Mouse (Mus musculus) bone marrow, adult 2 months (tissue): Measurements from ENCODE around the gene Zfp846. TPM values are rescaled to one million over a fixed set of nuclear protein-coding genes. Genes with fewer than 3 reads are reported as not detected.

Experiments used
- H3K27ac ChIP-seq: fragments of 200-500 bp; 2 replicates; pipeline ENCODE4 v1.5.1; 2012; ENCODE audit warnings: low read depth, mild to moderate bottlenecking, control low read depth, inconsistent platforms, low read length; ENCODE audit not compliant: control insufficient read depth, poor library complexity, insufficient read depth
- H3K4me1 ChIP-seq: fragments of 200-500 bp; 2 replicates; pipeline ENCODE4 v1.6.1; 2011; ENCODE audit warnings: low read length; ENCODE audit not compliant: control insufficient read depth, insufficient read depth
- H3K4me3 ChIP-seq: fragments of 200-500 bp; replicated peaks from 2 replicates; pipeline ENCODE3; 2011; ENCODE audit warnings: mild to moderate bottlenecking, low read depth, low read length, control low read depth; ENCODE audit not compliant: control insufficient read depth
- CTCF ChIP-seq: fragments of 200-500 bp; IDR thresholded peaks from 2 replicates; pipeline ENCODE4 v1.5.1; 2011; ENCODE audit warnings: low read length, control low read depth; ENCODE audit not compliant: control insufficient read depth, insufficient read depth
- POLR2A ChIP-seq: fragments of 200-500 bp; IDR thresholded peaks from 2 replicates; pipeline ENCODE4 v1.6.1; 2011; ENCODE audit warnings: low read depth, mild to moderate bottlenecking, control low read depth, low read length, borderline replicate concordance; ENCODE audit not compliant: control insufficient read depth
- WGBS: fragments of 180-500 bp; shearing (Covaris S2); methylation state at CpG from one replicate; pipeline ENCODE4 v1.1.7; 2018; 5-methylcytosine and 5-hydroxymethylcytosine counted together
- polyA plus RNA-seq: library from polyadenylated mRNA; stranded (reverse); fragments of >200 nt; gene quantifications from 2 replicates; pipeline ENCODE4 v1.2.4, GENCODE M21; 2011; ENCODE audit warnings: low replicate concordance; ENCODE audit not compliant: missing spikeins, insufficient read depth, insufficient read length

Gene Zfp846
- polyA plus RNA-seq: 5.5 and 5.9 TPM in 2 replicates

- no peak for TF ChIP-seq CTCF
- TF ChIP-seq POLR2A: peak; percentile 55; the same call in 1 of the 2 replicates
- Histone ChIP-seq H3K27ac (no peak within 1 kb of the TSS; the same call in 1 of the 2 replicates), H3K4me1 (no peaks in the 10 kb centered on the region; the same call in 1 of the 2 replicates), H3K4me3 (peak within 1 kb of the TSS; percentile 54)
- 1% methylated on average over 30 of the region's 30 CpGs for WGBS
Observed at GRCm38 (mm10) chr9:20581175-20581634, at the start of gene Zfp846. TSS of gene Zfp846 (plus strand) at chr9:20581291.

GRCm38 (mm10) chr9:20534326-20534926, 46.7 kb upstream of the Zfp846 start:
- TF ChIP-seq CTCF (no peak), POLR2A (no peak)

GRCm38 (mm10) chr9:20536598-20536997, 44.5 kb upstream of the Zfp846 start:
- Histone ChIP-seq H3K27ac (no peak overlapping the region), H3K4me3 (no peak overlapping the region), H3K4me1 (no peaks in the 10 kb centered on the region)
- 79% methylated on average over 2 of the region's 2 CpGs for WGBS
- TF ChIP-seq POLR2A (no peak), CTCF (no peak)

More at GRCm38 (mm10) chr9:20534326-20534926, 46.7 kb upstream of the Zfp846 start:
- no peak overlapping the region for H3K4me3 ChIP-seq
- H3K27ac ChIP-seq: no peak overlapping the region
- H3K4me1 ChIP-seq: no peaks in the 10 kb centered on the region
- WGBS: 66% methylated on average over 8 of the region's 8 CpGs

- H3K4me3 ChIP-seq: no peak overlapping the region
- 67% methylated on average over 6 of the region's 6 CpGs for WGBS
- no peaks in the 10 kb centered on the region for H3K4me1 ChIP-seq
- TF ChIP-seq CTCF (no peak), POLR2A (no peak)
- no peak overlapping the region for H3K27ac ChIP-seq
Observed at GRCm38 (mm10) chr9:20543496-20543895, 37.6 kb upstream of the Zfp846 start.

GRCm38 (mm10) chr9:20544070-20544821, 36.8 kb upstream of the Zfp846 start:
- Histone ChIP-seq H3K4me1 (no peaks in the 10 kb centered on the region), H3K27ac (no peak overlapping the region), H3K4me3 (peak overlapping the region; percentile 35)
- TF ChIP-seq POLR2A (no peak), CTCF (no peak)
- 12% methylated on average over 43 of the region's 43 CpGs for WGBS

- no peaks in the 10 kb centered on the region for H3K4me1 ChIP-seq
- no peak overlapping the region for H3K4me3 ChIP-seq
- 0 out of 2 replicates have a peak, but pooled peaks have one; percentile 2 for TF ChIP-seq CTCF
- TF ChIP-seq POLR2A: no peak
- H3K27ac ChIP-seq: no peak overlapping the region
- WGBS: 23% methylated on average over 8 of the region's 8 CpGs
Observed at GRCm38 (mm10) chr9:20545151-20545550, 35.9 kb upstream of the Zfp846 start.

GRCm38 (mm10) chr9:20551781-20552275, 29.3 kb upstream of the Zfp846 start:
- H3K4me3 ChIP-seq: no peak overlapping the region
- H3K4me1 ChIP-seq: no peaks in the 10 kb centered on the region; the same call in 1 of the 2 replicates
- TF ChIP-seq CTCF: no peak
- TF ChIP-seq POLR2A: no peak
- H3K27ac ChIP-seq: no peak overlapping the region
- 65% methylated on average over 5 of the region's 5 CpGs for WGBS

GRCm38 (mm10) chr9:20552698-20553097, 28.4 kb upstream of the Zfp846 start:
- 71% methylated on average over 1 of the region's 1 CpGs for WGBS
- TF ChIP-seq POLR2A (no peak), CTCF (no peak)
- Histone ChIP-seq H3K4me1 (no peaks in the 10 kb centered on the region; the same call in 1 of the 2 replicates), H3K4me3 (no peak overlapping the region), H3K27ac (no peak overlapping the region)
